Mouse (Mus musculus) naive thymus-derived CD4-positive, alpha-beta T cell, adult 5 months (primary cell): ENCODE data around the gene Tmeff1. TPM values are rescaled to one million over a fixed set of nuclear protein-coding genes. Genes with fewer than 3 reads are reported as not detected.

Source experiments
- polyA plus RNA-seq: library from polyadenylated mRNA; unstranded; fragments of 100-300 nt; shearing (Covaris generic); gene quantifications from one replicate; pipeline ENCODE4 v1.2.1, GENCODE M21; 2017

Gene Tmeff1
- 1.8 TPM for polyA plus RNA-seq

DNA sequence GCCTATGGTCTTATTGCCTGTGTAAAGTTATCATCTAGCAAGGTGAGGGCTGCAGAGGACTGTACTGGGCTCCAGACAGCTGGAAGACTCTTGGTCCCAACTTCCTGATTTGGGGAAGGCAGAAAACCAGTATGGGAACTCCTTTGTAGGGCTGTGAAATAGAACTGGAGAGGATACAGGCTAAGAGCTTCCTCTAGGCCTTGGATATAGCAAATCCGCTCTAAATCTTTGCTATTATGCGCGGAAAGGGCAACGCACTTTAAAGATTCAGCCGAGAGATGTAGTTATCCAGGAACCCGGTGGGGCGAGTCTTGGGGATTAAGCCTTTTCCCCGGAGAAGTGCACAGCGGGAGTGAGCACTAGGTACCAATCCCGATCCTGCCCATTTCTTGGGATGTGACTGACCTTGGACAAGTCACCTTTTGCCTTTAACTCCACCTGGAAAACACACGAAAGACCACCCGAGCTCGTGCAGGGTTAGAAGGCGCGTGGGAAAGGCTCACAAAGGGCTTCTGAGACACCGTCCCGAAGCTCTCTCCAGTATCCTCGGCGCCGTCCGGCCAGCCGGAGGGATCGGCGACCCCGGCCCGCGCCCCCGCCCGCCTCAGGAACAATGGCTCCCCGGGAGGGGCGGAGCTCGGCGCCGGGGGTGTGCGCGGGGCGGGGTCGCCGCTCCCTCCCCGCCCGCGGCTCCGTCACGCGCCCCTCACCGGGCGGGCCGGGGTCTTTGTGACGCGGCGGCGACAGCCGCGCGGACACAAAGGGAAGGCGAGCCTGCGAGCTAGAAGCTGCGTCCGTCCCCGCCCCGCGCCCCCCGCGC, at the start of gene Tmeff1:
Gene Tmeff1, plus strand, starts transcription at position 754 of the 820 bp plus-strand sequence.

DNA sequence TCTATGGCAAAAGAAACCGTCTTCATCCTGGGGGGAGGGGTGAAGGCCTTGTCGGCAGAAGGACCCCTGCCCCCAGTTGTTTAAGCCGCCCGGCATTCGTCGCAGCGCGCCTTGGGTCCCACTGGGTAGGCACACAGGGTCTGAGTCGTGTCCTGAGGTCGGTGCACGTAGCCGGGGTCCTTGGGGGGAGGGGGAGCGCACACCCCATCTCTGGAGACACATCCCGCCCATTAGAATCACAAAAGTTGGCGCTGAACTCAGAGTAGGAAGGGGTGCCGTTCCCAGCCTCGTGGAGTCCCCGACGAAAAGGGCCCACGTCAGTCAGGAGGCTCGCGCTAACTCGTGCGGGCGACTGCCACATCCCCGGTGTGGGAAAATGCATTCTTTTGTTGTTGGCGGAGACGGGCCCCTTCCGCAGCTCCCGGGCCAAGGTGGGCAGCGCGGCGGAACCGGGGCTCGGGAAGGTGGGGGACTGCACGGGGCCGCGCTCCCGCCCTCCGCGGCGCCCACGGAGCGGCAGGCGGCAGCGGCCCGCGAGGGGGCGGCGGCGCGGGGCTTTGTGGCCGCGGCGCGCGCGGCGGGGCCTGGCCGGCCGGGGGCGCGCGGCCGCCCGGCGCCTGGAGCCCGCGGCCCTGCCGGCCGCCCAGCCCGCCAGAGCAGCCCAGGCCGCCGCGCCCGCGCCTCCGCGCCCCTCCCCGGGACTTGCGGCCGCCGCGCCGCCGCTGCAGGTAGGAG, 45.0 kb upstream of the Tmeff1 start, which contains the start of gene Msantd3:
Gene Msantd3, plus strand, starts transcription at position 95 of the 735 bp plus-strand sequence.

GRCm38 (mm10) chr4:48663271-48663670, 78.3 kb downstream of the Tmeff1 start, which contains the start of gene Cavin4:
TSS of gene Cavin4 (plus strand) at chr4:48663514.

Other genes starting within 250 kb of the Tmeff1 start
- gene Tex10, start 111.7 kb upstream of the Tmeff1 start, polyA plus RNA-seq = 77.7 TPM
- gene Msantd3, start 45.2 kb upstream of the Tmeff1 start, polyA plus RNA-seq = not detected
- gene Cavin4, start 78.3 kb downstream of the Tmeff1 start, polyA plus RNA-seq = not detected